Mouse (Mus musculus): ENCODE results near the gene Relb. TPM values are rescaled to one million over a fixed set of nuclear protein-coding genes. Genes with fewer than 3 reads are reported as not detected.

Relb gene
- polyA plus RNA-seq, 1 experiment from 2014 or later, result 7.3 TPM

- H3K4me1 ChIP-seq (ENCODE audit: control insufficient read depth, insufficient read depth, low read length), result peaks cover 17% of the 10 kb centered on the region
- peak within 1 kb of the TSS; percentile 72 for H3K27ac ChIP-seq (ENCODE audit: low read depth, low read length)
- peak within 1 kb of the TSS; percentile 93 for H3K9ac ChIP-seq (replicated peaks; ENCODE audit: low read depth, low read length)
- no peaks in the 10 kb centered on the region for H3K27me3 ChIP-seq (ENCODE audit: control insufficient read depth, insufficient read depth, low read length)
- peaks cover 13% of the 10 kb centered on the region for H3K36me3 ChIP-seq (ENCODE audit: control insufficient read depth, insufficient read depth, low read length)
- no peaks in the 10 kb centered on the region for H3K9me3 ChIP-seq (ENCODE audit: control insufficient read depth, low read length)
- peak; percentile 91 for ATAC-seq (ENCODE audit: low read depth)
- WGBS, result 2% methylated on average over 57 of the region's 57 CpGs
- H3K4me2 ChIP-seq (ENCODE audit: low read depth, low read length), result peak within 1 kb of the TSS; percentile 96
- peak within 1 kb of the TSS; percentile 97 for H3K4me3 ChIP-seq (ENCODE audit: low read depth, low read length)
Measured at GRCm38 (mm10) chr7:19603849-19604605, 25.2 kb downstream of the Relb start, which contains the start of gene Clasrp. Gene Clasrp, minus strand, starts transcription at chr7:19604486.

- peaks cover 17% of the 10 kb centered on the region for H3K36me3 ChIP-seq (ENCODE audit: control insufficient read depth, insufficient read depth, low read length)
- H3K4me3 ChIP-seq (ENCODE audit: low read depth, low read length), result peak overlapping the region; percentile 97
- whole genome bisulfite sequencing, result 84% methylated on average over 12 of the region's 12 CpGs
- no peaks in the 10 kb centered on the region for H3K27me3 ChIP-seq (ENCODE audit: control insufficient read depth, insufficient read depth, low read length)
- no peak overlapping the region for H3K27ac ChIP-seq (ENCODE audit: low read depth, low read length)
- no peak overlapping the region for H3K9ac ChIP-seq (replicated peaks; ENCODE audit: low read depth, low read length)
- no peak for ATAC-seq (ENCODE audit: low read depth)
- H3K9me3 ChIP-seq (ENCODE audit: control insufficient read depth, low read length), result no peaks in the 10 kb centered on the region
- peak overlapping the region; percentile 96 for H3K4me2 ChIP-seq (ENCODE audit: low read depth, low read length)
- peaks cover 17% of the 10 kb centered on the region for H3K4me1 ChIP-seq (ENCODE audit: control insufficient read depth, insufficient read depth, low read length)
Measured at GRCm38 (mm10) chr7:19603055-19603454, 26.2 kb downstream of the Relb start.

- Histone ChIP-seq H3K4me2 (ENCODE audit: low read depth, low read length) (no peak overlapping the region), H3K9ac (replicated peaks; ENCODE audit: low read depth, low read length) (no peak overlapping the region), H3K36me3 (ENCODE audit: control insufficient read depth, insufficient read depth, low read length) (peaks cover 19% of the 10 kb centered on the region), H3K27ac (ENCODE audit: low read depth, low read length) (peak overlapping the region; percentile 67), H3K4me1 (ENCODE audit: control insufficient read depth, insufficient read depth, low read length) (peaks cover 17% of the 10 kb centered on the region), H3K9me3 (ENCODE audit: control insufficient read depth, low read length) (no peaks in the 10 kb centered on the region), H3K27me3 (ENCODE audit: control insufficient read depth, insufficient read depth, low read length) (no peaks in the 10 kb centered on the region), H3K4me3 (ENCODE audit: low read depth, low read length) (no peak overlapping the region)
- ATAC-seq (ENCODE audit: low read depth), result peak; percentile 69; the same call in 1 of the 2 replicates
- WGBS, result 35% methylated on average over 5 of the region's 5 CpGs
Measured at GRCm38 (mm10) chr7:19600562-19600961, 28.7 kb downstream of the Relb start.

- H3K9me3 ChIP-seq (ENCODE audit: control insufficient read depth, low read length), result no peaks in the 10 kb centered on the region
- no peak overlapping the region for H3K9ac ChIP-seq (replicated peaks; ENCODE audit: low read depth, low read length)
- no peak overlapping the region for H3K4me3 ChIP-seq (ENCODE audit: low read depth, low read length)
- no peak overlapping the region for H3K27ac ChIP-seq (ENCODE audit: low read depth, low read length)
- peaks cover 51% of the 10 kb centered on the region for H3K36me3 ChIP-seq (ENCODE audit: control insufficient read depth, insufficient read depth, low read length)
- H3K27me3 ChIP-seq (ENCODE audit: control insufficient read depth, insufficient read depth, low read length), result no peaks in the 10 kb centered on the region
- H3K4me2 ChIP-seq (ENCODE audit: low read depth, low read length), result no peak overlapping the region
- no peaks in the 10 kb centered on the region for H3K4me1 ChIP-seq (ENCODE audit: control insufficient read depth, insufficient read depth, low read length)
- 93% methylated on average over 10 of the region's 10 CpGs for WGBS
- no peak for ATAC-seq (ENCODE audit: low read depth)
Measured at GRCm38 (mm10) chr7:19593061-19593730, 36.0 kb downstream of the Relb start.

- H3K27ac ChIP-seq (ENCODE audit: low read depth, low read length), result no peak overlapping the region
- H3K4me2 ChIP-seq (ENCODE audit: low read depth, low read length), result no peak overlapping the region
- H3K4me3 ChIP-seq (ENCODE audit: low read depth, low read length), result no peak overlapping the region
- no peaks in the 10 kb centered on the region for H3K9me3 ChIP-seq (ENCODE audit: control insufficient read depth, low read length)
- H3K27me3 ChIP-seq (ENCODE audit: control insufficient read depth, insufficient read depth, low read length), result no peaks in the 10 kb centered on the region
- 67% methylated on average over 3 of the region's 3 CpGs for WGBS
- peak; percentile 58; the same call in 1 of the 2 replicates for ATAC-seq (ENCODE audit: low read depth)
- peaks cover 76% of the 10 kb centered on the region for H3K36me3 ChIP-seq (ENCODE audit: control insufficient read depth, insufficient read depth, low read length)
- H3K4me1 ChIP-seq (ENCODE audit: control insufficient read depth, insufficient read depth, low read length), result no peaks in the 10 kb centered on the region
- H3K9ac ChIP-seq (replicated peaks; ENCODE audit: low read depth, low read length), result no peak overlapping the region
Measured at GRCm38 (mm10) chr7:19589917-19590316, 39.3 kb downstream of the Relb start.

- Histone ChIP-seq H3K9me3 (ENCODE audit: control insufficient read depth, low read length) (no peaks in the 10 kb centered on the region), H3K9ac (replicated peaks; ENCODE audit: low read depth, low read length) (no peak overlapping the region), H3K4me2 (ENCODE audit: low read depth, low read length) (no peak overlapping the region), H3K4me3 (ENCODE audit: low read depth, low read length) (no peak overlapping the region), H3K4me1 (ENCODE audit: control insufficient read depth, insufficient read depth, low read length) (no peaks in the 10 kb centered on the region), H3K36me3 (ENCODE audit: control insufficient read depth, insufficient read depth, low read length) (peaks cover 79% of the 10 kb centered on the region), H3K27me3 (ENCODE audit: control insufficient read depth, insufficient read depth, low read length) (no peaks in the 10 kb centered on the region), H3K27ac (ENCODE audit: low read depth, low read length) (no peak overlapping the region)
- WGBS, result 52% methylated on average over 3 of the region's 3 CpGs
- ATAC-seq (ENCODE audit: low read depth), result no peak
Measured at GRCm38 (mm10) chr7:19589207-19589606, 40.0 kb downstream of the Relb start.

GRCm38 (mm10) chr7:19586269-19586668 lies 43.0 kb downstream of the Relb start:
- H3K27me3 ChIP-seq (ENCODE audit: control insufficient read depth, insufficient read depth, low read length), result no peaks in the 10 kb centered on the region

GRCm38 (mm10) chr7:19580634-19581033 lies 48.6 kb downstream of the Relb start:
- Histone ChIP-seq H3K27ac (ENCODE audit: low read depth, low read length) (no peak overlapping the region), H3K4me3 (ENCODE audit: low read depth, low read length) (no peak overlapping the region), H3K27me3 (ENCODE audit: control insufficient read depth, insufficient read depth, low read length) (peaks cover 28% of the 10 kb centered on the region), H3K4me2 (ENCODE audit: low read depth, low read length) (no peak overlapping the region), H3K4me1 (ENCODE audit: control insufficient read depth, insufficient read depth, low read length) (peaks cover 8% of the 10 kb centered on the region; the same call in 1 of the 2 replicates), H3K36me3 (ENCODE audit: control insufficient read depth, insufficient read depth, low read length) (peaks cover 39% of the 10 kb centered on the region), H3K9me3 (ENCODE audit: control insufficient read depth, low read length) (no peaks in the 10 kb centered on the region), H3K9ac (replicated peaks; ENCODE audit: low read depth, low read length) (no peak overlapping the region)
- 87% methylated on average over 5 of the region's 8 CpGs for WGBS
- ATAC-seq (ENCODE audit: low read depth), result no peak

More at GRCm38 (mm10) chr7:19586269-19586668, 43.0 kb downstream of the Relb start:
- Histone ChIP-seq H3K9me3 (ENCODE audit: control insufficient read depth, low read length) (no peaks in the 10 kb centered on the region), H3K4me3 (ENCODE audit: low read depth, low read length) (no peak overlapping the region), H3K36me3 (ENCODE audit: control insufficient read depth, insufficient read depth, low read length) (peaks cover 82% of the 10 kb centered on the region), H3K27ac (ENCODE audit: low read depth, low read length) (no peak overlapping the region), H3K9ac (replicated peaks; ENCODE audit: low read depth, low read length) (no peak overlapping the region), H3K4me2 (ENCODE audit: low read depth, low read length) (no peak overlapping the region), H3K4me1 (ENCODE audit: control insufficient read depth, insufficient read depth, low read length) (no peaks in the 10 kb centered on the region)
- ATAC-seq (ENCODE audit: low read depth), result no peak
- 78% methylated on average over 44 of the region's 46 CpGs for WGBS

- Histone ChIP-seq H3K4me1 (ENCODE audit: control insufficient read depth, insufficient read depth, low read length) (peaks cover 8% of the 10 kb centered on the region; the same call in 1 of the 2 replicates), H3K27ac (ENCODE audit: low read depth, low read length) (no peak overlapping the region), H3K4me3 (ENCODE audit: low read depth, low read length) (no peak overlapping the region), H3K36me3 (ENCODE audit: control insufficient read depth, insufficient read depth, low read length) (peaks cover 31% of the 10 kb centered on the region), H3K9ac (replicated peaks; ENCODE audit: low read depth, low read length) (no peak overlapping the region), H3K9me3 (ENCODE audit: control insufficient read depth, low read length) (no peaks in the 10 kb centered on the region), H3K4me2 (ENCODE audit: low read depth, low read length) (no peak overlapping the region), H3K27me3 (ENCODE audit: control insufficient read depth, insufficient read depth, low read length) (peaks cover 28% of the 10 kb centered on the region)
- no peak for ATAC-seq (ENCODE audit: low read depth)
- WGBS, result 80% methylated on average over 10 of the region's 10 CpGs
Measured at GRCm38 (mm10) chr7:19579751-19580150, 49.5 kb downstream of the Relb start.
